In the genomic region with DNA sequence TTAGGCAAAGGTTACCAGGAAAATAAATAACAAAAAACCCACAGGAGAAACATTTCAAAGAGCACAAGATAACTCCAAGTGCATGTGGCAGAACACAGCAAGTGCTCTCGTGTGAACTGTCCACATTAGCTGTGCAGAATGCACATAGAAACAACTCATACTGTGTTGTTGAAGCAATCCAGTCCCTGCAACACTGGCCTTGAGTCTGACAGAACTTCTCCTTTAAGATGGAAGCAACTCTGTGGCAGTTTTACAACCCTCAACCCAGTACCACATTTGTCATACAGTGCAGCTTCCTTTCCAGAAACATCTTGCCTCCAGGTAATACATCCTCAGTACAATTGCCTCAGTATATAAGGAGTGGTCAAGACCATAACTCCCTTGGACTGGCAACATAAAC, we compare ENCODE assay signal across 9 mouse cellular contexts. TPM values are rescaled to one million over a fixed set of nuclear protein-coding genes. Genes with fewer than 3 reads are reported as not detected.
DNase-seq lines count a peak whose midpoint lies in the region; ATAC-seq and TF ChIP-seq lines count a peak whose summit lies in the region.
"Had no signal": no experiment of that assay in that cellular context is flagged by ENCODE, and none has a peak within 500 bp of the region (broad histone marks: within the 10 kb centered on the region; RNA-seq: fewer than 3 reads in every experiment).

No protein-coding gene starts in this region.

- no peak for TF ChIP-seq CTCF in midbrain, postnatal 0 days (IDR thresholded peaks at IDR 0.05)

- peak overlapping the region; percentile 87 for H3K4me2 ChIP-seq in kidney, embryonic 15.5 days
- peak overlapping the region; percentile 78 for H3K4me2 ChIP-seq in embryonic facial prominence, embryonic 13.5 days
- H3K4me2 ChIP-seq in intestine, embryonic 16.5 days (ENCODE audit: low read depth, low read length): peak overlapping the region; percentile 92
- H3K4me2 ChIP-seq in midbrain, postnatal 0 days (ENCODE audit: low read depth, low read length, poor library complexity, severe bottlenecking): peak overlapping the region; percentile 69

- H3K9me3 ChIP-seq in kidney, embryonic 15.5 days (replicated peaks): no peaks in the 10 kb centered on the region
- no peaks in the 10 kb centered on the region for H3K9me3 ChIP-seq in embryonic facial prominence, embryonic 13.5 days
- no peaks in the 10 kb centered on the region for H3K9me3 ChIP-seq in intestine, embryonic 16.5 days (ENCODE audit: control insufficient read depth, low read length)
- no peaks in the 10 kb centered on the region for H3K9me3 ChIP-seq in midbrain, postnatal 0 days (ENCODE audit: low read length)

- H3K4me3 ChIP-seq in kidney, embryonic 15.5 days (replicated peaks): peak overlapping the region; percentile 76
- peak overlapping the region; percentile 83 for H3K4me3 ChIP-seq in embryonic facial prominence, embryonic 13.5 days
- peak overlapping the region; percentile 81; the same call in 1 of the 2 replicates for H3K4me3 ChIP-seq in intestine, embryonic 16.5 days (ENCODE audit: low read length)
- H3K4me3 ChIP-seq in midbrain, postnatal 0 days (ENCODE audit: low read depth, low read length): 0 out of 2 replicates have a peak overlapping the region, but pooled peaks have one; percentile 7

- peaks cover 55% of the 10 kb centered on the region for H3K4me1 ChIP-seq in kidney, embryonic 15.5 days
- H3K4me1 ChIP-seq in embryonic facial prominence, embryonic 13.5 days: peaks cover 55% of the 10 kb centered on the region
- H3K4me1 ChIP-seq in intestine, embryonic 16.5 days (ENCODE audit: control insufficient read depth, insufficient read depth, low read length): peaks cover 38% of the 10 kb centered on the region
- peaks cover 19% of the 10 kb centered on the region for H3K4me1 ChIP-seq in midbrain, postnatal 0 days (ENCODE audit: insufficient read depth, low read length)

- 61% methylated on average over 1 of the region's 1 CpGs for WGBS in kidney, embryonic 15.5 days
- WGBS in embryonic facial prominence, embryonic 13.5 days: 62% methylated on average over 1 of the region's 1 CpGs
- WGBS in intestine, embryonic 16.5 days: 39% methylated on average over 1 of the region's 1 CpGs
- WGBS in midbrain, postnatal 0 days: 62% methylated on average over 1 of the region's 1 CpGs

- DNase-seq in kidney, postnatal 10 days: no peak
- DNase-seq in midbrain, postnatal 0 days (ENCODE audit: low spot score): no peak
- DNase-seq in adrenal gland, adult 8-10 months: no peak
- DNase-seq in adrenal gland, postnatal 25 days: no peak
- no peak for DNase-seq in kidney, postnatal 14 days

- ATAC-seq in kidney, embryonic 15.5 days (replicated peaks; ENCODE audit: low FRiP score): no peak
- ATAC-seq in embryonic facial prominence, embryonic 13.5 days (ENCODE audit: insufficient number of reproducible peaks, insufficient read depth, low FRiP score, low TSS enrichment, low read depth): no peak
- no peak for ATAC-seq in intestine, embryonic 16.5 days
- ATAC-seq in midbrain, postnatal 0 days (ENCODE audit: low FRiP score): no peak
- ATAC-seq: Patski had no signal

- no peak overlapping the region for H3K27ac ChIP-seq in kidney, embryonic 15.5 days
- H3K27ac ChIP-seq in embryonic facial prominence, embryonic 13.5 days: no peak overlapping the region
- H3K27ac ChIP-seq in intestine, embryonic 16.5 days (ENCODE audit: low read length): no peak overlapping the region
- no peak overlapping the region for H3K27ac ChIP-seq in midbrain, postnatal 0 days (ENCODE audit: low read depth, low read length)

- H3K27me3 ChIP-seq in kidney, embryonic 15.5 days: no peaks in the 10 kb centered on the region
- no peaks in the 10 kb centered on the region for H3K27me3 ChIP-seq in embryonic facial prominence, embryonic 13.5 days
- H3K27me3 ChIP-seq in intestine, embryonic 16.5 days (replicated peaks; ENCODE audit: control insufficient read depth, insufficient read depth, low read length): no peaks in the 10 kb centered on the region
- H3K27me3 ChIP-seq in midbrain, postnatal 0 days (ENCODE audit: insufficient read depth, low read length): no peaks in the 10 kb centered on the region
- H3K27me3 ChIP-seq: Patski had no signal

- H3K9ac ChIP-seq in kidney, embryonic 15.5 days: 0 out of 2 replicates have a peak overlapping the region, but pooled peaks have one; percentile 7
- peak overlapping the region; percentile 94 for H3K9ac ChIP-seq in embryonic facial prominence, embryonic 13.5 days
- 0 out of 2 replicates have a peak overlapping the region, but pooled peaks have one; percentile 94 for H3K9ac ChIP-seq in intestine, embryonic 16.5 days (ENCODE audit: low read depth, low read length)
- peak overlapping the region; percentile 88; the same call in 1 of the 2 replicates for H3K9ac ChIP-seq in midbrain, postnatal 0 days (replicated peaks; ENCODE audit: low read length, poor library complexity, severe bottlenecking)

- peaks cover 15% of the 10 kb centered on the region for H3K36me3 ChIP-seq in kidney, embryonic 15.5 days
- peaks cover 10% of the 10 kb centered on the region; the same call in 1 of the 2 replicates for H3K36me3 ChIP-seq in embryonic facial prominence, embryonic 13.5 days
- no peaks in the 10 kb centered on the region for H3K36me3 ChIP-seq in intestine, embryonic 16.5 days (ENCODE audit: control insufficient read depth, insufficient read depth, low read length)
- peaks cover 7% of the 10 kb centered on the region; the same call in 1 of the 2 replicates for H3K36me3 ChIP-seq in midbrain, postnatal 0 days (ENCODE audit: insufficient read depth, low read length)

RNA-seq across cellular contexts. Expression of a gene that starts 2.0 kb away (rescaled TPM):
- 7.4 and 7.8 TPM in 2 replicates for polyA plus RNA-seq in kidney, embryonic 15.5 days (2015; fragmentation: Nextera tagmentation; extraction: Ambion mirVana)
- polyA plus RNA-seq in embryonic facial prominence, embryonic 13.5 days (2015; fragmentation: Nextera tagmentation; extraction: Ambion mirVana): 10.5 and 14.1 TPM in 2 replicates
- 2.6 and 2.9 TPM in 2 replicates for polyA plus RNA-seq in intestine, embryonic 16.5 days (2015; fragmentation: Nextera tagmentation; extraction: Ambion mirVana)
- 103 and 131 TPM in 2 replicates for total RNA-seq in midbrain, postnatal 0 days (2014; rRNA removed)
- 7.7 and 10.1 TPM in 2 replicates for polyA plus RNA-seq in midbrain, postnatal 0 days (2015; fragmentation: Nextera tagmentation; extraction: Ambion mirVana)
- 100 to 1,000 TPM in 1 of 4 experiments, 10 to 100 TPM in 3; 97.9 to 103 (median 98.5) TPM for total RNA-seq in adrenal gland, adult 8-10 months (2022)
- total RNA-seq in adrenal gland, postnatal 25 days (2021): 98.1 and 99.6 TPM in 2 replicates

RNA-seq across cellular contexts. Expression of a gene that starts 25.6 kb away (rescaled TPM):
- 1.5 and 1.6 TPM in 2 replicates for polyA plus RNA-seq in kidney, embryonic 15.5 days (2015; fragmentation: Nextera tagmentation; extraction: Ambion mirVana)
- polyA plus RNA-seq in embryonic facial prominence, embryonic 13.5 days (2015; fragmentation: Nextera tagmentation; extraction: Ambion mirVana): 2.0 and 2.2 TPM in 2 replicates
- polyA plus RNA-seq in intestine, embryonic 16.5 days (2015; fragmentation: Nextera tagmentation; extraction: Ambion mirVana): 16.3 and 23.2 TPM in 2 replicates
- 12.4 and 17.4 TPM in 2 replicates for total RNA-seq in midbrain, postnatal 0 days (2014; rRNA removed)
- polyA plus RNA-seq in midbrain, postnatal 0 days (2015; fragmentation: Nextera tagmentation; extraction: Ambion mirVana): 0.76 and 1.00 TPM in 2 replicates
- total RNA-seq in adrenal gland, adult 8-10 months (2022): 10 to 100 TPM in 2 of 4 experiments, 1 to 10 TPM in 2; 6.6 to 14.2 (median 9.5) TPM
- total RNA-seq in adrenal gland, postnatal 25 days (2021): 9.3 and 10.2 TPM in 2 replicates

RNA-seq across cellular contexts. Expression of a gene that starts 28.1 kb away (rescaled TPM):
- polyA plus RNA-seq in kidney, embryonic 15.5 days (2015; fragmentation: Nextera tagmentation; extraction: Ambion mirVana): 112 and 119 TPM in 2 replicates
- polyA plus RNA-seq in embryonic facial prominence, embryonic 13.5 days (2015; fragmentation: Nextera tagmentation; extraction: Ambion mirVana): 78.4 and 92.3 TPM in 2 replicates
- 84.9 and 95.4 TPM in 2 replicates for polyA plus RNA-seq in intestine, embryonic 16.5 days (2015; fragmentation: Nextera tagmentation; extraction: Ambion mirVana)
- total RNA-seq in midbrain, postnatal 0 days (2014; rRNA removed): 247 TPM in 2 replicates
- polyA plus RNA-seq in midbrain, postnatal 0 days (2015; fragmentation: Nextera tagmentation; extraction: Ambion mirVana): 193 and 199 TPM in 2 replicates
- 10 to 100 TPM; 43.1 to 66.5 (median 50.5) TPM for total RNA-seq in adrenal gland, adult 8-10 months (2022)
- 42.2 and 47.8 TPM in 2 replicates for total RNA-seq in adrenal gland, postnatal 25 days (2021)

RNA-seq across cellular contexts. Expression of a gene that starts 33.6 kb away (rescaled TPM):
- polyA plus RNA-seq in kidney, embryonic 15.5 days (2015; fragmentation: Nextera tagmentation; extraction: Ambion mirVana): 1.1 and 1.6 TPM in 2 replicates
- 2.7 and 3.1 TPM in 2 replicates for polyA plus RNA-seq in embryonic facial prominence, embryonic 13.5 days (2015; fragmentation: Nextera tagmentation; extraction: Ambion mirVana)
- polyA plus RNA-seq in intestine, embryonic 16.5 days (2015; fragmentation: Nextera tagmentation; extraction: Ambion mirVana): 0.86 and 1.4 TPM in 2 replicates
- 202 and 226 TPM in 2 replicates for total RNA-seq in midbrain, postnatal 0 days (2014; rRNA removed)
- 6.9 and 7.2 TPM in 2 replicates for polyA plus RNA-seq in midbrain, postnatal 0 days (2015; fragmentation: Nextera tagmentation; extraction: Ambion mirVana)
- 1 to 10 TPM; 4.2 to 8.0 (median 7.4) TPM for total RNA-seq in adrenal gland, adult 8-10 months (2022)
- 4.2 and 6.5 TPM in 2 replicates for total RNA-seq in adrenal gland, postnatal 25 days (2021)

RNA-seq across cellular contexts. Expression of a gene that starts 53.0 kb away (rescaled TPM):
- 0.08 TPM in 1 of 2 replicates, not detected in the other for polyA plus RNA-seq in kidney, embryonic 15.5 days (2015; fragmentation: Nextera tagmentation; extraction: Ambion mirVana)
- polyA plus RNA-seq in embryonic facial prominence, embryonic 13.5 days (2015; fragmentation: Nextera tagmentation; extraction: Ambion mirVana): 0.14 TPM in 1 of 2 replicates, not detected in the other
- 3.0 and 4.7 TPM in 2 replicates for polyA plus RNA-seq in intestine, embryonic 16.5 days (2015; fragmentation: Nextera tagmentation; extraction: Ambion mirVana)
- total RNA-seq in midbrain, postnatal 0 days (2014; rRNA removed): 2.4 and 3.6 TPM in 2 replicates
- polyA plus RNA-seq in midbrain, postnatal 0 days (2015; fragmentation: Nextera tagmentation; extraction: Ambion mirVana): 1.1 and 1.3 TPM in 2 replicates
- not detected for total RNA-seq in adrenal gland, adult 8-10 months (2022)
- not detected in 2 replicates for total RNA-seq in adrenal gland, postnatal 25 days (2021)
- polyA plus RNA-seq: Patski had no signal

Comparison
In these comparisons a context has a peak if more than half of its experiments do, and no peak if none do; other contexts are left out.
1. H3K4me3 ChIP-seq: peak in every context shown above with its lines; median percentile 83 in embryonic facial prominence, embryonic 13.5 days; 81 in intestine, embryonic 16.5 days; 76 in kidney, embryonic 15.5 days; 7 in midbrain, postnatal 0 days.
2. H3K9ac ChIP-seq: peak in every context shown above with its lines; median percentile 94 in embryonic facial prominence, embryonic 13.5 days; 94 in intestine, embryonic 16.5 days; 88 in midbrain, postnatal 0 days; 7 in kidney, embryonic 15.5 days.